Comparison of ENCODE assay signal across 18 mouse cellular contexts in genomic region chr6:51851544-51851943, GRCm38 (mm10).
DNase-seq lines count a peak whose midpoint lies in the region; ATAC-seq and TF ChIP-seq lines count a peak whose summit lies in the region.
"Had no signal": no experiment of that assay in that cellular context is flagged by ENCODE, and none has a peak within 500 bp of the region (broad histone marks: within the 10 kb centered on the region; RNA-seq: fewer than 3 reads in every experiment).

No protein-coding gene starts in this region.

- H3K4me3 ChIP-seq in forebrain, embryonic 15.5 days, result no peak overlapping the region
- no peak overlapping the region for H3K4me3 ChIP-seq in forebrain, embryonic 10.5 days
- no peak overlapping the region for H3K4me3 ChIP-seq in left cerebral cortex, adult 2 months
- H3K4me3 ChIP-seq in hindbrain, embryonic 12.5 days, result no peak overlapping the region
- H3K4me3 ChIP-seq in midbrain, embryonic 16.5 days (ENCODE audit: low read depth, low read length), result no peak overlapping the region
- H3K4me3 ChIP-seq: embryonic facial prominence, embryonic 13.5 days; forebrain, embryonic 12.5 days had no signal

- intact Hi-C loops in left cerebral cortex, adult 2 months (cut with DNase I), result no loop called here

- no peak for TF ChIP-seq CTCF in left cerebral cortex, adult 2 months (IDR thresholded peaks at IDR 0.05)

- no peaks in the 10 kb centered on the region for H3K36me3 ChIP-seq in forebrain, embryonic 15.5 days
- no peaks in the 10 kb centered on the region for H3K36me3 ChIP-seq in forebrain, embryonic 10.5 days (replicated peaks)
- H3K36me3 ChIP-seq in hindbrain, embryonic 12.5 days, result no peaks in the 10 kb centered on the region
- no peaks in the 10 kb centered on the region for H3K36me3 ChIP-seq in midbrain, embryonic 16.5 days (ENCODE audit: control insufficient read depth, insufficient read depth, low read length)
- H3K36me3 ChIP-seq: embryonic facial prominence, embryonic 13.5 days; forebrain, embryonic 12.5 days had no signal

- peaks cover 51% of the 10 kb centered on the region for H3K4me1 ChIP-seq in forebrain, embryonic 15.5 days
- peaks cover 49% of the 10 kb centered on the region for H3K4me1 ChIP-seq in forebrain, embryonic 10.5 days
- peaks cover 48% of the 10 kb centered on the region for H3K4me1 ChIP-seq in hindbrain, embryonic 12.5 days
- peaks cover 55% of the 10 kb centered on the region for H3K4me1 ChIP-seq in midbrain, embryonic 16.5 days (ENCODE audit: control insufficient read depth, insufficient read depth, low read length)

- ATAC-seq in forebrain, embryonic 15.5 days (replicated peaks), result no peak
- no peak for ATAC-seq in hindbrain, embryonic 12.5 days (ENCODE audit: low FRiP score)
- no peak for ATAC-seq in midbrain, embryonic 16.5 days
- no peak for ATAC-seq in activated CD4-positive, CD25-positive, alpha-beta regulatory T cell, adult 4 months

- 0 out of 2 replicates have a peak overlapping the region, but pooled peaks have one; percentile 28 for H3K27ac ChIP-seq in forebrain, embryonic 15.5 days (replicated peaks)
- no peak overlapping the region for H3K27ac ChIP-seq in forebrain, embryonic 10.5 days
- H3K27ac ChIP-seq in left cerebral cortex, adult 2 months, result peak overlapping the region; percentile 19
- peak overlapping the region; percentile 95; the same call in 1 of the 2 replicates for H3K27ac ChIP-seq in hindbrain, embryonic 12.5 days
- peak overlapping the region; percentile 92; the same call in 1 of the 2 replicates for H3K27ac ChIP-seq in midbrain, embryonic 16.5 days (ENCODE audit: low read length)
- H3K27ac ChIP-seq: embryonic facial prominence, embryonic 13.5 days; liver, embryonic 14.5 days; stomach, postnatal 0 days had no signal

- 49% methylated on average over 7 of the region's 7 CpGs for WGBS in forebrain, embryonic 15.5 days
- WGBS in forebrain, embryonic 10.5 days, result 69% methylated on average over 7 of the region's 7 CpGs
- WGBS in hindbrain, embryonic 12.5 days, result 44% methylated on average over 7 of the region's 7 CpGs
- WGBS in midbrain, embryonic 16.5 days, result 30% methylated on average over 7 of the region's 7 CpGs

- no peak overlapping the region; the same call in 1 of the 2 replicates for H3K9ac ChIP-seq in forebrain, embryonic 15.5 days (replicated peaks)
- H3K9ac ChIP-seq in hindbrain, embryonic 12.5 days, result no peak overlapping the region
- H3K9ac ChIP-seq in midbrain, embryonic 16.5 days (ENCODE audit: low read depth, low read length), result no peak overlapping the region
- H3K9ac ChIP-seq: embryonic facial prominence, embryonic 13.5 days; forebrain, embryonic 12.5 days; liver, embryonic 14.5 days had no signal

- peaks cover 5% of the 10 kb centered on the region; the same call in 1 of the 2 replicates for H3K27me3 ChIP-seq in forebrain, embryonic 15.5 days
- peaks cover 87% of the 10 kb centered on the region for H3K27me3 ChIP-seq in forebrain, embryonic 10.5 days (ENCODE audit: poor library complexity, severe bottlenecking)
- peaks cover 9% of the 10 kb centered on the region; the same call in 1 of the 2 replicates for H3K27me3 ChIP-seq in hindbrain, embryonic 12.5 days
- H3K27me3 ChIP-seq in midbrain, embryonic 16.5 days (ENCODE audit: control insufficient read depth, insufficient read depth, low read depth, low read length), result no peaks in the 10 kb centered on the region

- no peaks in the 10 kb centered on the region for H3K9me3 ChIP-seq in forebrain, embryonic 15.5 days
- H3K9me3 ChIP-seq in forebrain, embryonic 10.5 days, result no peaks in the 10 kb centered on the region
- H3K9me3 ChIP-seq in hindbrain, embryonic 12.5 days (replicated peaks), result no peaks in the 10 kb centered on the region
- H3K9me3 ChIP-seq in midbrain, embryonic 16.5 days (replicated peaks; ENCODE audit: control insufficient read depth, low read length, poor library complexity, severe bottlenecking), result no peaks in the 10 kb centered on the region
- H3K9me3 ChIP-seq: embryonic facial prominence, embryonic 13.5 days; forebrain, embryonic 12.5 days had no signal

- no peak overlapping the region for H3K4me2 ChIP-seq in forebrain, embryonic 15.5 days (replicated peaks)
- no peak overlapping the region for H3K4me2 ChIP-seq in hindbrain, embryonic 12.5 days (replicated peaks)
- peak overlapping the region; percentile 9; the same call in 1 of the 2 replicates for H3K4me2 ChIP-seq in midbrain, embryonic 16.5 days (ENCODE audit: low read length)
- H3K4me2 ChIP-seq: embryonic facial prominence, embryonic 13.5 days; forebrain, embryonic 12.5 days had no signal

- no peak for DNase-seq in forebrain, embryonic 10.5 days (ENCODE audit: extremely low spot score, low spot score)
- no peak for DNase-seq in left cerebral cortex, adult 2 months (ENCODE audit: extremely low spot score in 1 of 2, low spot score in 2 of 2)
- no peak for DNase-seq in left cerebral cortex, adult 9 months (ENCODE audit: low spot score in 2 of 2)
- DNase-seq in embryo, embryonic 11 days, result no peak
- DNase-seq: adrenal gland, postnatal 10 days; B cell, adult 2 months; cerebellum, postnatal 36 days; kidney, adult 9 months; lung, postnatal 10 days; right cerebral cortex, adult 18-20 months had no signal
